Mouse (Mus musculus) limb, embryonic 14.5 days (tissue): ENCODE results near the gene Ptpn3. TPM values are rescaled to one million over a fixed set of nuclear protein-coding genes. Genes with fewer than 3 reads are reported as not detected.

ENCODE experiments used
- ATAC-seq: fragments of 200-750 bp; cut with Nextera tagmentation; 2 replicates; pipeline ENCODE4 v1.8.0; 2017; ENCODE audit warnings: low read depth, moderate number of reproducible peaks, moderate TSS enrichment; ENCODE audit not compliant: low FRiP score
- DNase-seq: peaks from one replicate; pipeline ENCODE4 v3.0.0-alpha.2; 2015; ENCODE audit warnings: low spot score
- H3K27ac ChIP-seq: fragments of 300-500 bp; sonication (generic); replicated peaks from 2 replicates; pipeline ENCODE4 v1.5.1; 2014; ENCODE audit warnings: low read depth, mild to moderate bottlenecking, low read length, moderate library complexity, mixed read lengths
- H3K27me3 ChIP-seq: fragments of 300-500 bp; sonication (generic); 2 replicates; pipeline ENCODE4 v1.6.1; 2014; ENCODE audit warnings: low read length, mixed read lengths; ENCODE audit not compliant: control insufficient read depth, insufficient read depth
- H3K36me3 ChIP-seq: fragments of 300-500 bp; sonication (generic); 2 replicates; pipeline ENCODE4 v1.6.1; 2014; ENCODE audit warnings: mild to moderate bottlenecking, low read length, moderate library complexity, mixed read lengths; ENCODE audit not compliant: control insufficient read depth, insufficient read depth
- H3K4me1 ChIP-seq: fragments of 300-500 bp; sonication (generic); 2 replicates; pipeline ENCODE4 v1.6.1; 2014; ENCODE audit warnings: antibody characterized with exemption, low read length, mixed read lengths; ENCODE audit not compliant: control insufficient read depth, insufficient read depth
- H3K4me2 ChIP-seq: fragments of 300-500 bp; sonication (generic); replicated peaks from 2 replicates; pipeline ENCODE4 v1.6.1; 2014; ENCODE audit warnings: low read depth, mild to moderate bottlenecking, low read length, moderate library complexity; ENCODE audit not compliant: severe bottlenecking
- H3K4me3 ChIP-seq: fragments of 300-500 bp; sonication (generic); replicated peaks from 2 replicates; pipeline ENCODE4 v1.5.1; 2014; ENCODE audit warnings: low read length
- H3K9ac ChIP-seq: fragments of 300-500 bp; sonication (generic); 2 replicates; pipeline ENCODE4 v1.6.1; 2014; ENCODE audit warnings: mild to moderate bottlenecking, low read depth, low read length, moderate library complexity; ENCODE audit not compliant: severe bottlenecking
- H3K9me3 ChIP-seq: fragments of 300-500 bp; sonication (generic); 2 replicates; pipeline ENCODE4 v1.6.1; 2016; ENCODE audit warnings: low read length; ENCODE audit not compliant: control insufficient read depth
- POLR2A ChIP-seq: fragments of 200-500 bp; IDR thresholded peaks from 2 replicates; pipeline ENCODE4 v1.8.0; 2012; ENCODE audit warnings: inconsistent platforms, mild to moderate bottlenecking, moderate library complexity, borderline replicate concordance; ENCODE audit not compliant: insufficient read depth, insufficient read length; ENCODE audit errors: extremely low read depth
- WGBS: fragments of 180-500 bp; shearing (Covaris S2); extraction: QIAGEN DNeasy Blood & Tissue Kit; methylation state at CpG from one replicate; pipeline ENCODE4 v1.1.7; 2014; 5-methylcytosine and 5-hydroxymethylcytosine counted together
- polyA plus RNA-seq, 2 experiments: library from polyadenylated mRNA; depleted of rRNA in 1 of 2; stranded (reverse) in 1 of 2; unstranded in 1 of 2; fragments of >200 nt; fragmentation: Nextera tagmentation in 1 of 2; extraction: Ambion mirVana in 1 of 2; gene quantifications; 2 replicates each; pipeline versions ENCODE4 v1.2.1 to v1.2.3; 2012 to 2014

Gene Ptpn3
- polyA plus RNA-seq, 2 experiments: 3.4 to 4.7 TPM

DNA sequence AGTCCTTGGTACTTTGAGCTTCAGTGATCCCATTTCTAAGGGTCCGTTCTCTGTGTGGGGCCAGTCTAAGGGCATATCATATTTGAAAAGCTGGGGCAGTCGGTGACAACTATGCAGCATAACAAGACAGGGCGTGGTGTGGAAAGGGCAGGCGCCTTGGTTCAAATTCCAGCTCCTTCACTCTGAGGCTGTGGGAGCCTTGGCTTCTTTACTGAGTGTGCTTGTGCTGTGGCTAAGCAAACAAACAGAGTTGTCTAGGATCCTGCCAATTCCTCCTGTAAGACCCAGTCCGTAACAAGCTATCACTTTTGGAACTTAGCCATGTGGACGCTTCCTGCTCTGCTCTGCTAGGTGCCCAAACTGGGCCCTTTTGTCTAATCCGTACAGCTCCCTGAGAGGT is 61.5 kb downstream of the Ptpn3 start:
- TF ChIP-seq POLR2A: no peak
- no peak overlapping the region for H3K27ac ChIP-seq
- no peak for DNase-seq
- H3K27me3 ChIP-seq: no peaks in the 10 kb centered on the region
- ATAC-seq: no peak
- H3K9me3 ChIP-seq: no peaks in the 10 kb centered on the region
- no peak overlapping the region for H3K9ac ChIP-seq
- peaks cover 2% of the 10 kb centered on the region; the same call in 1 of the 2 replicates for H3K4me1 ChIP-seq
- 71% methylated on average over 7 of the region's 7 CpGs for WGBS
- H3K36me3 ChIP-seq: no peaks in the 10 kb centered on the region
- H3K4me3 ChIP-seq: no peak overlapping the region
- H3K4me2 ChIP-seq: no peak overlapping the region

DNA sequence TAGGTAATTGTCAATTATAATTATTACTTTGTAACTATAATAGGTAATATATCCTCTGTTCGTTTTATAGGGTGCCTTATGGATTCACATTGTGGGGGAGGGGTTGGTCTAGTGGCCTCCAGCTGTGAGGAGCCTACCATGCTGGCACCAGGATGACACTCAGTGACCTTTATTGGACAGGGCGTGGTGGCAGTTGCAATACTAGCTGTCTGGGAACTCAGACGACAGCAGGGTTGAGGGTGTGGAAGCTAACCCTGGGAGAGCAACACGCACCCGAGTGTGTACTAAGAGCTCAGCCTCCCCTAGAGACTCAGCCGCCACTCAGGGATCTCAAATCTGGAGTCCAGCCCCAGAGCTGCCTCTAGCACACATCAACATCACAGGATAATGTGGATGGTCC is 62.5 kb downstream of the Ptpn3 start:
- H3K27me3 ChIP-seq: no peaks in the 10 kb centered on the region
- H3K36me3 ChIP-seq: no peaks in the 10 kb centered on the region
- H3K4me3 ChIP-seq: no peak overlapping the region
- H3K27ac ChIP-seq: no peak overlapping the region
- WGBS: 72% methylated on average over 6 of the region's 6 CpGs
- no peaks in the 10 kb centered on the region for H3K9me3 ChIP-seq
- DNase-seq (no peak), ATAC-seq (no peak)
- no peak overlapping the region for H3K9ac ChIP-seq
- H3K4me2 ChIP-seq: no peak overlapping the region
- no peak for TF ChIP-seq POLR2A
- H3K4me1 ChIP-seq: no peaks in the 10 kb centered on the region

DNA sequence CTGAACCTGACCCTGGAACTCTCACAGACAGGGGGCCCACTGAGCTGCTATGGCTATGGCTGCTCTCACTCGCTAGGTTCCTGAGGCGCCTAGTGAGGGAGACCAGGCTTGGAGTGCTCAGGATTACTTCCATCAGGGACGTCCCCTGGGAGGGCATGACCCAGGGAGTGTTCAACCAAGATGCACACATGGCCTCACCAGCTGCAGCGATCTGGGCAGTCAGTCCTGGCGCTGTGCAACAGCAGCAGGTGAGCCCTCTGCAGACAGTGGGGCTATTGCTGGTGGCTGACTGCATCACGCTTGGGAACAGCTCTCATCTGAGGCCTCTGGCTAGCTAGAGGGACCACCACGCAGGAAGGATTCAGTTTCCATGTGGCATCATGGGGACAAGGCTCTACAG is 63.5 kb downstream of the Ptpn3 start:
- H3K4me1 ChIP-seq: no peaks in the 10 kb centered on the region
- ATAC-seq: no peak
- WGBS: 67% methylated on average over 7 of the region's 7 CpGs
- no peaks in the 10 kb centered on the region for H3K36me3 ChIP-seq
- no peak overlapping the region for H3K27ac ChIP-seq
- no peak overlapping the region for H3K4me3 ChIP-seq
- no peaks in the 10 kb centered on the region for H3K9me3 ChIP-seq
- no peak for TF ChIP-seq POLR2A
- H3K4me2 ChIP-seq: no peak overlapping the region
- H3K27me3 ChIP-seq: no peaks in the 10 kb centered on the region
- H3K9ac ChIP-seq: no peak overlapping the region
- no peak for DNase-seq

DNA sequence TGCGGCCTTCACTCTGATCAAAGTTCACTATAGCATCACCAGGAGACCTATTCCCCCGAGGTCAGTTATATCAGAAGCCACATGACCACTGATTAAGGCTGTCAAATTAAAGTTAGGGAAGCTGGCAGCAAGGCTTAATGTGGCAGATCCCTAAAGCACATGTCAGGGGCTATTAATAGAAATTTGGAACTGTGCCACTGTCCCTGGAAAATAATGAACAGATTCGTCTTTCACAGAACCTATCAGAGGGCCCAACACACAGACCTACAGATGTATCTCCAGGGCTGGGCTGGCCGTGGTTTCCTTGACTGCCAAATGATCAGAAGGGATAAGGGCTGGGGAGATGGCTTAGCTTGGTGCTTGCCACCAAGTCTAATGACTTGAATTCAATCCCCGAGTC is 65.1 kb downstream of the Ptpn3 start:
- peaks cover 6% of the 10 kb centered on the region for H3K4me1 ChIP-seq
- TF ChIP-seq POLR2A: no peak
- H3K27ac ChIP-seq: no peak overlapping the region
- no peak for ATAC-seq
- no peak overlapping the region for H3K4me3 ChIP-seq
- no peak overlapping the region for H3K4me2 ChIP-seq
- no peak for DNase-seq
- WGBS: 61% methylated on average over 5 of the region's 5 CpGs
- no peaks in the 10 kb centered on the region for H3K9me3 ChIP-seq
- H3K36me3 ChIP-seq: peaks cover 3% of the 10 kb centered on the region
- no peak overlapping the region for H3K9ac ChIP-seq
- no peaks in the 10 kb centered on the region for H3K27me3 ChIP-seq

DNA sequence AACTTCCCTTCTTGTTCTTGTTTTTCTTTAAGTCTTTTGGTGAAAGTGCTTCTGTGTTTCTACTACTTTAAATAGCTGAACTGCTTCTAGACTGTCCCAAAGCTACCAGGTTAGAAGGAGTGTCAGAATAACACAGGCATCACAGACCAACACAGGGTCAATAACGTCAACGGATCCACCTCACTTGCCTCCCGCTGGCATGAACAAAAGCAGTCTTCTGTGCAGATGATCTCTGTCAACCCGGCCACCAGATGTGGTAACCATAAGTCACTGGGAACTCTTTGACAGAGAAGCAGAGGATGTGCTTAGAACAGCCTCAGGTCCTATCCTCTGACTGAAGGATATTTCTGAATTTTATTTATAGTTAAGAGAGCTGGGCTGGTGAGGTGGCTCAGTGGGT is 65.9 kb downstream of the Ptpn3 start:
- Histone ChIP-seq H3K36me3 (peaks cover 3% of the 10 kb centered on the region), H3K27ac (no peak overlapping the region), H3K4me1 (peaks cover 13% of the 10 kb centered on the region), H3K27me3 (no peaks in the 10 kb centered on the region), H3K9me3 (no peaks in the 10 kb centered on the region), H3K4me3 (no peak overlapping the region), H3K9ac (no peak overlapping the region), H3K4me2 (no peak overlapping the region)
- TF ChIP-seq POLR2A: no peak
- no peak for ATAC-seq
- no peak for DNase-seq
- WGBS: 86% methylated on average over 4 of the region's 4 CpGs

DNA sequence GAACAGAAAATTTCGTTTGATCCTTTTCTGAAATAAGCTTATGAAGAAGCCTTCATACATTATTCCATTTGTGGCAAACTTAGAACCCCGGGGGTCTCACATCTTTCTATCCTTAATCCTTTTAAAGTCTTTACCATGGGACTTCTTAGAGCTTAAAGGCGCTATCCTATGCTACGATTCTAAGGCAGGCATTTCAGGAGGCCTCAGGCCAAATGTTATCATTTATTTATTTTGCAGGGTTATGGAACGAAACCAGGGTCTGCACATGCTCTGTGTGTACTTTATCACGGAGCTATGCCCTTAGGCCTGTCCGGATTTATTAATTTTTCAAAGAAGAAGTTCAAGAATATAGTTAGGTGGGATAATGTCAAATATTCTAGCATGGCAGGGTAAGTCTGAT is 67.3 kb downstream of the Ptpn3 start:
- no peak overlapping the region for H3K27ac ChIP-seq
- no peak for TF ChIP-seq POLR2A
- 82% methylated on average over 7 of the region's 7 CpGs for WGBS
- ATAC-seq (no peak), DNase-seq (no peak)
- H3K4me3 ChIP-seq: no peak overlapping the region
- no peak overlapping the region for H3K9ac ChIP-seq
- peaks cover 17% of the 10 kb centered on the region for H3K4me1 ChIP-seq
- H3K27me3 ChIP-seq: no peaks in the 10 kb centered on the region
- H3K4me2 ChIP-seq: no peak overlapping the region
- peaks cover 3% of the 10 kb centered on the region for H3K36me3 ChIP-seq
- no peaks in the 10 kb centered on the region for H3K9me3 ChIP-seq
